Mouse (Mus musculus): ENCODE data around the gene Cyth4. TPM values are rescaled to one million over a fixed set of nuclear protein-coding genes. Genes with fewer than 3 reads are reported as not detected.

Gene Cyth4
- polyA plus RNA-seq, 1 experiment: 31.6 TPM

DNA sequence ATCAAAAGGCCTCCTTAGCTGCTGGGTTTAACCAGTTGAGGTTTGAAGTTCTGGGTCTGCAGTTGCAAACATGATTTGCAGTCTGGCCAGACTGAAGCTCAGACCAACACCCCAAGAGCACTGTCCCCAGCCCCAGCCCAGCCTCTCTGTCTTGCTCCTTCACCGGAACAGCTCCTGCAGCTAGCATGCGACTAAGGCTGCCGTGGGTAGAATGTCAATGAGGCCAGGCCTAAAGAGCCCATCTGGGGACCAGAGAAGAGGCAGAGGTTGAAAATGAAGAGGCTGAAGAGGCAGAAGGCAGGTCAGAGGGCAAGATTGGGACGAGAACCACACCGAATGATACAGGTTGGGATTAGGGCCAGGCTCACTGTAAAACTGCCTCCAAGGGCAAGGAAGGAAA is 36.6 kb downstream of the Cyth4 start:
- TF ChIP-seq GATA1 (IDR thresholded peaks at IDR 0.05; ENCODE audit: borderline replicate concordance, low read length) (no peak), FLI1 (IDR thresholded peaks at IDR 0.05; ENCODE audit: low read length) (no peak)
- Histone ChIP-seq H3K9me3 (peaks cover 3% of the 10 kb centered on the region; the same call in 1 of the 2 replicates), H3K27me3 (replicated peaks) (peaks cover 86% of the 10 kb centered on the region), H3K36me3 (replicated peaks; ENCODE audit: low read length) (no peaks in the 10 kb centered on the region), H3K4me3 (replicated peaks) (no peak overlapping the region), H3K4me1 (peaks cover 11% of the 10 kb centered on the region)

DNA sequence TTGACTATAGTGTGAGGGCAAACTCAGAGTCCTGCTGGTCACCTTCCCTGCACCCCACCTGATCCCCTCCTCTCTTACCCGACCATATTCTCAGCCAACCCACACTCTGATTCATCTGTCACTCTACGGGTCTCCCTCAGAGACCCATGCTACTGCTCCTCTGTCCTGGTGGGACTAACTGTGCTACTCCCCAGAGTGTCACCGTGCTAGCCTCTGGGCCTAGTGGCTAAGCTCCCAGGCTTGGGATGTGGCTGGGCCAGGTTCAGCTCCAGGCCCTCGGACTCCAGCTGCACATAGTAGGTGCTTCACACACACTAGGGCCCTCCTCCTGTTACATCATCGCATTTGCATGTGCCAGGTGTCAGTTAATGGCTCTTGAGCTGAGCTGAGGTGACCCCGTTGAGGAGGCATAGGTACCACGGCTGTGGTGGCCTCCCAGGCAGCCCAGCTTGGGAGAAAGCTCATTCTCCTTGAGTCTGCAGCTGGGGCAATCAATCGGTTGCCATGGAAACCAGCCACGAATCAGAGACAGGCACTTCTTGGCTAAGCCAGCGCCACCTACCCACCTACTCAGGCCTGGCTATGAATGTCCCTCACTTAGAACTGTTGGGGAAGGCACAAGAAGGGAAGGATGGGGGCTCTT is 37.4 kb downstream of the Cyth4 start:
- no peak overlapping the region for H3K4me3 ChIP-seq (replicated peaks)
- peaks cover 3% of the 10 kb centered on the region; the same call in 1 of the 2 replicates for H3K9me3 ChIP-seq
- H3K4me1 ChIP-seq: peaks cover 14% of the 10 kb centered on the region
- TF ChIP-seq GATA1 (IDR thresholded peaks at IDR 0.05; ENCODE audit: borderline replicate concordance, low read length) (no peak), FLI1 (IDR thresholded peaks at IDR 0.05; ENCODE audit: low read length) (no peak)
- peaks cover 87% of the 10 kb centered on the region for H3K27me3 ChIP-seq (replicated peaks)
- no peaks in the 10 kb centered on the region for H3K36me3 ChIP-seq (replicated peaks; ENCODE audit: low read length)

DNA sequence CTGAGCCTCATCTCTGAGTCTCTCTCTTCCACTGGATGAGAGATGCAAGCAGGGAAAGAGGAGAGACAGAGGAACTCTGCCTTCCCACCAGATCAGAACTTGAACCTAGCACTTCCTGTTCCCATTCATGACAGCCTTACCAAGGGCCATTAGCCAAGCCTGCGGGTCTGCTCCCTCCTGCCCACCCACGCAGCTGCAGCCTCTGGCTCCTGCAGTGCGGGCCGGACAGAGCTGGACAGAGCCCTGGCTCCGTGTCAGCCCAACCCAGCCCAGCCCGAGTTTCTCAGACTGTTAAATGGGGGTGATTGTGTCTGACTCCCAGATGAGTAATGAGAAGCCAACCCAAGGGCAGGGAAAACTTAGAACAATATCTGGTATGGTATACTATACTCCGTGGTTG is 38.4 kb downstream of the Cyth4 start:
- Histone ChIP-seq H3K9me3 (peaks cover 3% of the 10 kb centered on the region; the same call in 1 of the 2 replicates), H3K27me3 (replicated peaks) (peaks cover 89% of the 10 kb centered on the region), H3K4me1 (peaks cover 14% of the 10 kb centered on the region), H3K36me3 (replicated peaks; ENCODE audit: low read length) (no peaks in the 10 kb centered on the region), H3K4me3 (replicated peaks) (no peak overlapping the region)
- TF ChIP-seq GATA1 (IDR thresholded peaks at IDR 0.05; ENCODE audit: borderline replicate concordance, low read length) (no peak), FLI1 (IDR thresholded peaks at IDR 0.05; ENCODE audit: low read length) (no peak)

DNA sequence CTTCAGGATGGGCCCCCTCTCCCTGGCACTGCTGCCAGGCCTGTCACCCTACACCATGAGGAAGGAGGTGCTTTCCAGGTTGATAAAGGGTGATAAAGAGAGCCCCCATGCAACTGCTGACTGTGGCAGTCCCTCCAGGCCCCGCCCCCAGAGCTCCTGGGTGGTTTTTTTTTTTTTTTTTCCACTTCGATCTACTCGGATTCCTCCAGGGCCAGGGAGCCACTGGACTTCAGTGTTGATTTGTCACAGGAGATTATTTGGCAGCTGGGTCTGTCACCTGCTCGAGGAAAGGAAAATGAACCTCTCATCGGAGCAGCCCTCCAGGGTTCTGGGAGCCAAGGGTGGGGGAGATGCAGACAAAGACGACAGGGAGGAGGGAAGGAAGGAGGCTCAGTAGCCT is 46.8 kb downstream of the Cyth4 start:
- TF ChIP-seq FLI1 (IDR thresholded peaks at IDR 0.05; ENCODE audit: low read length) (no peak), GATA1 (IDR thresholded peaks at IDR 0.05; ENCODE audit: borderline replicate concordance, low read length) (no peak)
- Histone ChIP-seq H3K9me3 (no peaks in the 10 kb centered on the region), H3K36me3 (replicated peaks; ENCODE audit: low read length) (no peaks in the 10 kb centered on the region), H3K4me3 (replicated peaks) (no peak overlapping the region), H3K27me3 (replicated peaks) (peaks cover 95% of the 10 kb centered on the region), H3K4me1 (0 out of 2 replicates have a peak, but pooled peaks cover under 1% of the 10 kb centered on the region)

DNA sequence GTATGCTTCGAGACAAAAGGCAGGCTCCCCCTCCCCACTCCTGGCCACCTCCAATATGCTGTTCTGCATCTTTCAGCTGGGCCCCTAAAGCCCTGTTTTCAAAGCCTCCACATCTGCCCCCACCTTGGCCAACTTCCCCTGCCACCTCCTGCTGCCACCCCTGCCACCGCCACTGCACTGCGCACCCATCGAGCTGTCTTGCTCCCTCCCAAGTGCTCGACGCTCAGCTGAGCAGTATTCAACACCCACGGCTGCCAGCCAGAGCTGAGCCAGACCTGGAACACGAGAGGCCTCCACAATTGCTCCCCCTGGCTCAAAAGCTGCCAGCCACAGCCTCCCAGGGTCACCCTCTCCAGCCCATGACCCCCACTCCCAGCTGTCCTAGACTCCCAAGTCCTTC is 47.8 kb downstream of the Cyth4 start:
- H3K4me3 ChIP-seq (replicated peaks): no peak overlapping the region
- no peaks in the 10 kb centered on the region for H3K36me3 ChIP-seq (replicated peaks; ENCODE audit: low read length)
- TF ChIP-seq FLI1 (IDR thresholded peaks at IDR 0.05; ENCODE audit: low read length) (no peak), GATA1 (IDR thresholded peaks at IDR 0.05; ENCODE audit: borderline replicate concordance, low read length) (no peak)
- H3K27me3 ChIP-seq (replicated peaks): peaks cover 97% of the 10 kb centered on the region
- H3K9me3 ChIP-seq: no peaks in the 10 kb centered on the region
- H3K4me1 ChIP-seq: no peaks in the 10 kb centered on the region

DNA sequence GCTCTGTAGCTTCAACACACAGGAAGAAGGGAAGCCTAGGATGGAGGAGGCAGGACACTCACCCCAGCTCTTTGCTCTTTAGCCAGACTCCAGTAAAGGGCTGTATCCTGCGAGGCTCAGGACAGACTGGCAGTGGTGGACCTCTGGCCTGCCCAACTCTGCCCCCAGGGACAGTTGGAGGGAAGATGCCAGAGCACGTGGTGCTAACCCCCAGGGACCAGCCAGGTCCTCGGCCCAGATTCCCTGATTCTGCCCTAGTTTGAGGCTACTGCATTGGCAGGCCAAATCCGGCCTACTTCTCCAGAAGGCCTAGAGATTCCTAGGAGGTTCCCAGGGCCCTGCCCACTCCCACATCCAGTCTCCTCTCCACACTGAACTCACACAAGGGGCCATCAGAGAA is 50.9 kb downstream of the Cyth4 start:
- Histone ChIP-seq H3K4me1 (no peaks in the 10 kb centered on the region), H3K27me3 (replicated peaks) (peaks cover 91% of the 10 kb centered on the region), H3K9me3 (peaks cover 4% of the 10 kb centered on the region; the same call in 1 of the 2 replicates), H3K4me3 (replicated peaks) (no peak overlapping the region), H3K36me3 (replicated peaks; ENCODE audit: low read length) (no peaks in the 10 kb centered on the region)
- no peak for TF ChIP-seq GATA1 (IDR thresholded peaks at IDR 0.05; ENCODE audit: borderline replicate concordance, low read length)
- no peak for TF ChIP-seq FLI1 (IDR thresholded peaks at IDR 0.05; ENCODE audit: low read length)

DNA sequence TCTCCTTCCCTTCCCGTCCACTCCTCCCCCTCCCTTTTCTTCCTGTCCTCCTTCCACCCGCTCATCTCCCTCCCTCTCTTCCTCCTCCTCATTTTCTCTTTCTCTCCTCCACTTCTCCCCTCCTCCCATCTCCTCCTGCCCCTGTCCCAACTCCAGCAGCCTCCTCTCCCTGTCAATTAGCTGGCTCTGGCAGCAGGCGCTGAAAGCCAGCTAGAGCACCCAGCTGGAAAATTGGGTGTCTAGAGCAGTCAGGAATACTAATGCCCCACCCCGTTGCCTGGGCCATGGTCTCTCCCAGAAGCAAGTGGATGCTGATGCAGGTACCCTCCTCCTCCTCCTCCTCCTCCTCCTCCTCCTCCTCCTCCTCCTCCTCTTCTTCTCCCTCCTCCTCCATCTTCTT is 54.3 kb downstream of the Cyth4 start:
- Histone ChIP-seq H3K9me3 (peaks cover 4% of the 10 kb centered on the region; the same call in 1 of the 2 replicates), H3K4me3 (replicated peaks) (no peak overlapping the region), H3K4me1 (no peaks in the 10 kb centered on the region), H3K36me3 (replicated peaks; ENCODE audit: low read length) (no peaks in the 10 kb centered on the region), H3K27me3 (replicated peaks) (peaks cover 90% of the 10 kb centered on the region)
- no peak for TF ChIP-seq GATA1 (IDR thresholded peaks at IDR 0.05; ENCODE audit: borderline replicate concordance, low read length)
- no peak for TF ChIP-seq FLI1 (IDR thresholded peaks at IDR 0.05; ENCODE audit: low read length)

DNA sequence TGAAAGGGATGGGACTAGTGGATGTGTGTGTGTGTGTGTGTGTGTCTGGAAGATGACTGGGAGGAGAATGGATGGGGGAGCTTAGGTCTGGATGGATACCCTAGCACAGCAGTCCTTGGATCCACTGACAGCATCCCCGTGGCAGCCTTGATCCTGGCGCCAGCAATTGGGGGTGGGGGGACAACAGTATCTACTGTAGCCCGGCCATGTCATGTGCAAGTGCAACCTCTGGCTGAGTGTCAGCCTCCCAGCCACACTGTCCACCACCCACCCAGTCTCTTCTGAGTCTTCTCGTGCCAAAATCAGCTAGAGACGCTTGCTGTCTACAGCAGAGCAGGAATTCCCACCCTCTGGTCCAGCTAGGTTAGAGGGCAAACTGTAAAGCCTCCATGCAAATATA is 67.4 kb downstream of the Cyth4 start:
- Histone ChIP-seq H3K9me3 (no peaks in the 10 kb centered on the region), H3K27me3 (replicated peaks) (peaks cover 87% of the 10 kb centered on the region), H3K4me3 (replicated peaks) (no peak overlapping the region), H3K36me3 (replicated peaks; ENCODE audit: low read length) (no peaks in the 10 kb centered on the region), H3K4me1 (peaks cover 15% of the 10 kb centered on the region)
- TF ChIP-seq GATA1 (IDR thresholded peaks at IDR 0.05; ENCODE audit: borderline replicate concordance, low read length) (no peak), FLI1 (IDR thresholded peaks at IDR 0.05; ENCODE audit: low read length) (no peak)

DNA sequence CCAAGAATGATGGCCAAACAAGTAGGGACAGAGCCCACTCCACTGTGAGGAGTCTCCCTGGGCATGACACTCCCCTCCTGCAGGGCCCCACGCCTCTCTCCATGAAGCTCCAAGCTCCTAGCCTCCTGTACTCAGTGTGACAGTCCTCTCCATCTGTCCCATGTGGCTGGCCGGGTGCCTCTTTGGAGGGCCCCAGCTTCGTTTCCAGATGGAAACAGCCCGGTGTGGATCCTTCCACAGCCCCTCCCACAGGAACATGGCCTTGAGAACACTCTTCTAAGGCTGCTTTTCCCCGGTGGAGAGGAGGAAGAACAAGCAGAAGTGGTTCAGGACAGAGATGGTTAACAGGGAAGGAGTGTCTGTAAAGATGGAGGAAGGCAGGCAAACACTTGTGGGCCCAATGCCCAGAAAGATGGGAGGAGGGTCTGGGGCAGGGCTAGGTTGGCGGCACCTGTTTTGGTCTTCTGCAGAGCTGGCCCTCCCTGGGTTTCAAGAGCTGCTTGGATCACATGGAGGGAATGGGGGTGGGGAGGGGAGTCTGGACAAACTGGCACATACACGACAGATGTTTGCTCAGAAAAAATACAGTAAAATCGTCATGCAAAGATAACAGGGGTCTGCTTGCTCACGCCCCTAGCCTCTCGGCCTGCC is 72.5 kb downstream of the Cyth4 start:
- TF ChIP-seq FLI1 (IDR thresholded peaks at IDR 0.05; ENCODE audit: low read length): no peak
- TF ChIP-seq GATA1 (IDR thresholded peaks at IDR 0.05; ENCODE audit: borderline replicate concordance, low read length): no peak
- Histone ChIP-seq H3K9me3 (no peaks in the 10 kb centered on the region), H3K36me3 (replicated peaks; ENCODE audit: low read length) (no peaks in the 10 kb centered on the region), H3K4me1 (peaks cover 18% of the 10 kb centered on the region), H3K27me3 (replicated peaks) (peaks cover 93% of the 10 kb centered on the region), H3K4me3 (replicated peaks) (no peak overlapping the region)

DNA sequence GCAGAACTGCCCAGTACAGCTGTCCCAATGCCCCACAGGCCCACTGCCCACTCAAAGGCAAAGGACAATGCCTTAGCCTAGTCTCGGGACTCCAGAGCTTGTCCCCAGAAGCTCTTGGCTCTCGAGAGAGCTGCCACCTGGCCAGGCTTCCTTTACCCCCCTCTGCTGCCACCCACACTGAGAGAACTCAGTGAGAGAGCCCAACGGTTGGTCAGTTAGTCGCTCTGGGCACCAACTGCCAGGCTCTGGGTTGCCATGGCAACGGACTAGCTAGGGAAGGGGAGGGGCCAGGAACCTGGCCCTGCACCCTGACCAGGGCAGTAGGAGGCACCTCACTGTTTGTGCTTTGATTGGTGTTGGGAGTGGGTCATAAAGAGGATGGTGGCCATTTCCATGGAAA is 73.5 kb downstream of the Cyth4 start:
- H3K27me3 ChIP-seq (replicated peaks): peaks cover 91% of the 10 kb centered on the region
- peaks cover 18% of the 10 kb centered on the region for H3K4me1 ChIP-seq
- TF ChIP-seq FLI1 (IDR thresholded peaks at IDR 0.05; ENCODE audit: low read length): no peak
- no peak for TF ChIP-seq GATA1 (IDR thresholded peaks at IDR 0.05; ENCODE audit: borderline replicate concordance, low read length)
- no peaks in the 10 kb centered on the region for H3K36me3 ChIP-seq (replicated peaks; ENCODE audit: low read length)
- H3K9me3 ChIP-seq: no peaks in the 10 kb centered on the region
- H3K4me3 ChIP-seq (replicated peaks): no peak overlapping the region

Other genes with a start within 250 kb of the Cyth4 start
- gene Tex33, start 201.1 kb upstream of the Cyth4 start, polyA plus RNA-seq (2012; ENCODE audit: insufficient read depth, low replicate concordance): not detected in 2 replicates
- gene Tst, start 191.1 kb upstream of the Cyth4 start, polyA plus RNA-seq (2012; ENCODE audit: insufficient read depth, low replicate concordance): 1.6 and 6.3 TPM in 2 replicates
- 68.5 and 128 TPM in 2 replicates for gene Mpst, start 190.6 kb upstream of the Cyth4 start, polyA plus RNA-seq (2012; ENCODE audit: insufficient read depth, low replicate concordance)
- 9.6 TPM in 1 of 2 replicates, not detected in the other for gene Kctd17, start 168.5 kb upstream of the Cyth4 start, polyA plus RNA-seq (2012; ENCODE audit: insufficient read depth, low replicate concordance)
- not detected in 2 replicates for gene Tmprss6, start 128.4 kb upstream of the Cyth4 start, polyA plus RNA-seq (2012; ENCODE audit: insufficient read depth, low replicate concordance)
- gene Il2rb, start 101.8 kb upstream of the Cyth4 start, polyA plus RNA-seq (2012; ENCODE audit: insufficient read depth, low replicate concordance): not detected in 2 replicates
- 22.8 and 31.2 TPM in 2 replicates for gene C1qtnf6, start 65.6 kb upstream of the Cyth4 start, polyA plus RNA-seq (2012; ENCODE audit: insufficient read depth, low replicate concordance)
- not detected in 2 replicates for gene Sstr3, start 52.4 kb upstream of the Cyth4 start, polyA plus RNA-seq (2012; ENCODE audit: insufficient read depth, low replicate concordance)
- gene Rac2, start 24.3 kb upstream of the Cyth4 start, polyA plus RNA-seq (2012; ENCODE audit: insufficient read depth, low replicate concordance): 860 and 3,464 TPM in 2 replicates
- 0.26 and 0.28 TPM in 2 replicates for gene Elfn2, start 121.7 kb downstream of the Cyth4 start, polyA plus RNA-seq (2012; ENCODE audit: insufficient read depth, low replicate concordance)
- 36.6 and 48.4 TPM in 2 replicates for gene Mfng, start 176.4 kb downstream of the Cyth4 start, polyA plus RNA-seq (2012; ENCODE audit: insufficient read depth, low replicate concordance)
- 1.5 and 2.1 TPM in 2 replicates for gene Card10, start 206.0 kb downstream of the Cyth4 start, polyA plus RNA-seq (2012; ENCODE audit: insufficient read depth, low replicate concordance)
- 1.2 and 3.7 TPM in 2 replicates for gene Cdc42ep1, start 245.6 kb downstream of the Cyth4 start, polyA plus RNA-seq (2012; ENCODE audit: insufficient read depth, low replicate concordance)

All from megakaryocyte, embryonic 14.5 days (primary cell).